Mouse (Mus musculus) mesoderm, embryonic 11.5 days (tissue): ENCODE results near the gene Hectd3.
A peak's percentile ranks its signal among the peaks of the same experiment; 100 is the strongest.

Experiments
- DNase-seq: peaks from one replicate; pipeline ENCODE4 v3.0.0-alpha.2; 2012; ENCODE audit warnings: low read depth, low spot score

The Hectd3 gene

GRCm38 (mm10) chr4:117014901-117015415 is 19.8 kb downstream of the Hectd3 start:
- no peak for DNase-seq

DNA sequence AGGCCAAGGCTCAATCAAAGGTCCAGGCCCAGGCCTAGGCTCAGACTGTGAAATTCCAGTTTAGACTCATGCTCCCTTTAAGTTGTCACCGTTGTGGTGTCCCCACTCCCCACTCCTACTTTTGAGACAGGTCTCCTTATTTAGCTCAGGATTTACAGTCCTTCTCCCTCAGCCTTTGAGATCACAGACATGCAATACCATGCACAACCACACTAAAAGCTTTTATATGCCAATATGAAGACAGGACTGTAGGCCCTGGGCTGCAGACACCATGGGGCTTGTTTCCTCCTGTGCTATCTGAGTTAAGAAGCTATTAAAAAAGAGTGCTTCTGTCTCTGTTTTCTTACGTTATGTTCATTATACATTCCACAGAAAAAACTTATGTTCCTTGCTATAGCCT is 22.6 kb downstream of the Hectd3 start:
- DNase-seq, result no peak

DNA sequence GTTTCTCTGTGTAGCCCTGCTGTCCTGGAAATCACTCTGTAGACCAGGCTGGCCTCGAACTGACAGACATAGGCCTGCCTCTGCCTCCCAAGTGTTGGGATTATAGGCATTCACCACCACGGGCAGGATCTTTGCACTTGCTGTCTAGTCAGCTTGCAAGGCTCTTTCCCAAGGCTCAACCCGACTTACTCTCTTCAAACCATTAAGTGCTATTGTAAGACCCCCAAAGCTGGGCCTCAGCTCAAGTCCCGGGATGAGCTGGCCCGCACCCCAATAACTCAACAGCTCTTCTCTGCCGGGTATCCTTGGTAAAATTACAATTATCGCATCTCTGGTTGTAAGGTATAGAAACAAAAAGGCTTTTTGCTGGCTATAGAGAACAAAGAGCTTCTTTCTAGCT is 23.2 kb downstream of the Hectd3 start:
- no peak for DNase-seq

DNA sequence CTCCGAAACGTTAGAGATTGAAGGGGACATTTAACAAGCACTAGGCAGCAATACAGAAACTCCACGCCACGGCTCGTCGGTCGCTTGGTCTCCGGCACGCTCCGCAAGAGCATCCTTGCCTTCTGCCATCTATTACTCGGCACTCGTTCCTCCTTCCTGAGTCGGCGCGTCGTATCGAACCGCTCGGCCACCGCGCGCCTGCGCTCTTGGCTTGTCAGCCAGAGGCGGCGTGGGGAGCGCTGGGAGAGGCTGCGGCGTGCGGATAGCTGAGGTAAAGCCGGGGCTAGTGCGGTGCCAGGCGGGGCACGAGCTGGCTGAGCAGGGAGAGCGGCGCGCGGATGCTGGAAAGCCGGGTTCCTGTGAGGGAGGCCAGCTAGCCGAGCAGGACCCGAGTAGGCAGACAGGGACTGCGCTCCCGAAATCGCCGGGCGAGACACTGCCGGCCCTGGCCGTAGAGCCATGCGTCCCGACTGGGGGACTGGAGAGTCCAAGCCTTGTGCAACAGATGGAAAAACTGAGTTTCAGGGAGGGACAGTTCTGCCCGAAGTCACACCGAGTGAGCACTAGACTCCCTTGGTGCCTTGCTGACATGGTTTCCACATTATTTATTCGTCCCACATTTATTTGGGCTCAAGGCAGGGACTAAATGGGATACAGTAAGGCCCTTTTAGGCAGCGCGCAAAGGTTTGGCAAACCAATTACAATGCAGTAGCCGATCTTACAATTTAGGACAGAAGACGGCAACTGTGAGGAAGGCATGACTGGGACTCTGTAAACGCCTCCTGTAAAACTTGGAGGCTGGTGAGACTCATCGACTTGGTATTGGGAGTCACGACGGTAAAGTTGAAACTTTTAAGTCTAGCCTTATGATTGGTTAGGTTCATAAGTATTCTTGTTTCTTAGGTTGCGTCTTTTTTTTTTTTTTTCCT is 24.4 kb downstream of the Hectd3 start, which contains the start of gene Eif2b3:
Gene Eif2b3, plus strand, starts transcription at position 197 of the 929 bp plus-strand sequence.
- peak; percentile 94 for DNase-seq

DNA sequence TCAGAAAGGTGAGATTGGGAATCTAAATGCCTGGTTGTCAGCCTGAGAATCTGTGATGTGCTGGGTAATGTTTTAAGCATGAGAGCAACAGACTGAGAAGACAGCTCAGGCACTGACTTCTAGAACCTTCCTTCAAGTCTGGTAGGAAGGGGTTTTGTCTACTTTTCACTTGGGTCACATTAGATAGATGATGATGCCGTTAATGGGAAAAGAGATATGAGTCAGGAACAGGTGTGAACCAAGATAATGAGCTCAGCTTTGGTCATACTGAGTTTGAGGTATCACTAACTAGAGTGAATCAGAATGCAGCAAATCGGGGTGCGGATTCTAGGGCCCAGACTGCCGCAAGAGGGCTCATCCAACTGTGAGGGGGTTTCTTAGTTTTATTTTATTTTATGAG is 28.4 kb downstream of the Hectd3 start:
- no peak for DNase-seq

- DNase-seq, result no peak
Measured at GRCm38 (mm10) chr4:117031105-117031504, 36.0 kb downstream of the Hectd3 start.

DNA sequence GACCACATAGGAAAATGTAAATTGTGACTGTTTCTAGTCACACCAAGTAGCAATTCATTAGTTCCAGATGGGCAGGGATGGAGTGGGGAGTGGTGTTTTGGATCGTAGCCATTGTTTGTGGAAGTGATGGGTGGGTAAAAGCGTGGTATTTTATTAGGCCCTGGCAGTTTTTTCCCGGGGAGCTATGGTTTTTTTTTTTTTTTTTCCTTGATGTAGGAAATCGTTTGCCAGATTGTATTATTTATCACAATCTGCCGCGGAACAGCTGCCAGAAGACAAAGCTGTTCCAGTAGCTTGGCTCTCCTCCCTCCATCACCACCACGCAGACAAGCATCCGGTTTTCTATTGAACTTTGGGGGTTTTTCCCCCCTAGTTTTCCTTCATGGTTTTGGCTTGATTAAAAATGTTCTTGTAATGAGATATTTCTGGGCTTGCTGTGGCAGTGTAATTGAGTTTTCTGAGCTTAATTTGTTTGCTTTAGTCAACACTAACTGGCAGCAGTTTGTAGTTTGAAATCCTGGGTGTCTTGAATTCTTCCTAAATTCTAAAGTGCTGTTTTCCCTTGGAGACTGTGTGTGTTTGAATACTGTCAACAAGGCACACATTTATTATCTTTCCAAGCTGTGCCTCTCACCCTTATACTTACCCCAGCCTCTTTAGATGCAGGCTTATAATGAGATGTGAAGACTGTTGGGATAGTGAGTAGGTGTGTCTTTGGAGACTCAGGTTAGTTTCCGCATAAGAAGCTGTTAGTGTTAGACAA is 45.0 kb downstream of the Hectd3 start:
- peak; percentile 48 for DNase-seq

DNA sequence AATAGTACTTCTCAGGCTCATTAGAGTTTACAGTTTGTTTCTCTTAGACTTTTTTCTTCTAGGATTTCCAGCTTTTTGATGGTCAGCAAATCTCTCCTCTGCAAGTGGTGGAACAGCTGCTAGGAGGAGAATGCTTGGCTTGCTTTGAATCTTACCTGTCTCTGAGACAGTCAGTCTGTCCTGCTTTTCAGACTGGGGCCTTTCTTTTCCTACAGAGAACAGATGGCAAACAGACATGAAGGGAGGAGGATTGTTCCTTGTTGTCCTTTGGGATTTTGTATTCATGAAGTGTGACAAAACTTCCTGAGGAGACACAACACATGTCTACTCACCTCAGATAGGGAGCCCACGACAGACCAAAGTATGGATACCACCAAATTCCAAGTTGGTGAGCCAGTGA is 45.7 kb downstream of the Hectd3 start:
- no peak for DNase-seq

DNA sequence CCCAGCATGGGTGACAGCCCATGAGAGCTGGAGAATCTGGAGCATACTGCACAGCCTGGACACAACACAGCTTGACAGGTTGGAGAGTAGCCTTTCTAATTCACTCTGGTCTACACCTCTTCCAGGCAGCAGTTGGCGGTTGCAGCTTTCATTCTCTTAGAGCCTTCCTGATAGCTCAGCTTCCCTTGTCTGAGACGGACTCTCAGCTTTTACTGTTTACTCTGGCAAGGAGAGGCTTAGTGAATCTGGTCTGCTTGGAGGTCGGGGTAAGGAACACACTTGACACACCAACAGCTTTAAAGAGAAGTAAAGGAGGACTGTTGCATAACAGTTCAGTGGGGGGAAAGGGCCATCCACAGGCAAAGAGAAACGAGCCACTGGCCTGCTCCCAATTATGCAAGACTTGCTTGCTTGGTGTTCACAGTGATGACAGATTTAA is 46.2 kb downstream of the Hectd3 start:
- no peak for DNase-seq

DNA sequence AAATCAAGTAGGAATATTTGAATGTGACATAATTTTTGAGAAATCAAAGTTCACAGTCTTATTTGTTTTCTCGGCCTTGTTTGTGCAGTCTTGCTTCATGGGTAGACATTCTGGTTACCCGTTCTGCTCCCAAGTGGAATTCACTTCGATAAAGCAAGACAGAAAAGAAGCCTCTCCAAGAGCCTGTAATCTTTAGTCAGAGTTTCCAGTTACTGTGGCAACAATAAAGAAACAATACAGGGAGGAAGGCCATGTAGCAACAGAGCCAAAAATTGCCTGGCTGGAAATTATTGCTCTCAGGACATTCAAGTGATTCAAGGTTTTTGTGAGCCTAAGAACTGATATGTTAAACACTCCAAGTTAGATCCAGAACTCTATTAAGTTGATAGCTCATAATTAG is 53.7 kb downstream of the Hectd3 start:
- no peak for DNase-seq

DNA sequence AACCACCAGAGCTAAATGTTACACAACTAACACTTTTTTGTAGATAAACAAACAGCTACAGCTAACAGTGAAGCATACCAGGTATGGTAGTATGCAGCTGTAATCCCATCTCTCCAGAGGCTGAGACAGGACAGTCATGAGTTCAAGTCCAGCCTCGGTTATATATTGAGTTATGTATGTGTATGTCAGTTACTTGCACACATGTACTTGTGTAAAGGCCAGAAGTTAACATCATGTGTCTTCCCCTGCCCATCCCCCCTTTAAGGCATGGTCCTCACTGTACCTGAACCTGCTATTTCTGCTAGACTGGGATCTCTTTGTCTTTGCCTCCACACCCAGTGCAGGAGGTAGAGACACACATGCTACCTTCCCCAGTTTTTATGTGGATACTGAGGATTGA is 54.4 kb downstream of the Hectd3 start:
- DNase-seq, result no peak

DNA sequence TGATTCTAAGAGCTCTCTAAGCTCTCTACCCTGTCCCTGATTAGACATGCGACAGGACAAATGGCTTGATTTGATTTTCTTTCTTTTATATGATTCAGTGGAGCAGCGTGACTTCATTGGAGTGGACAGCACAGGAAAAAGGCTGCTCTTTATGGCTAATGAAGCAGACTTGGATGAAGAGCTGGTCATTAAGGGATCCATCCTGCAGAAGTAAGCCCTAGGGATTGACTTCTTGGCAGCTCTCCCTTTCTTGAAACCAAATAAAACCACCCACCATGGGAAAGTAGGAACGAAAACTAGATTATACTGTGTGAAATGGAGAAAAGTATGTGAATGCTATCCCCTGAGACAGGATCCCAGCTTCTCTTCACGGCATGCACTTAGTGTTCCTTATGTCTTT is 57.5 kb downstream of the Hectd3 start:
- DNase-seq, result no peak

GRCm38 (mm10) chr4:117053956-117054355 is 58.8 kb downstream of the Hectd3 start:
- DNase-seq, result no peak
